Mouse (Mus musculus) kidney, adult 2 months (tissue): ENCODE data around the gene Mpp3. TPM values are rescaled to one million over a fixed set of nuclear protein-coding genes. Genes with fewer than 3 reads are reported as not detected.

Experiments used
- DNase-seq: peaks from one replicate; pipeline ENCODE4 v3.0.0; 2021
- H3K27ac ChIP-seq: fragments of 200-500 bp; 2 replicates; pipeline ENCODE4 v1.5.1; 2012; ENCODE audit warnings: low read depth, low read length, control low read depth, inconsistent platforms; ENCODE audit not compliant: insufficient read depth
- H3K27me3 ChIP-seq: fragments of 200-500 bp; replicated peaks from 2 replicates; pipeline ENCODE4 v1.6.1; 2012; ENCODE audit warnings: mild to moderate bottlenecking, moderate library complexity, low read length, inconsistent platforms; ENCODE audit not compliant: control insufficient read depth, insufficient read depth
- H3K36me3 ChIP-seq: fragments of 200-500 bp; 2 replicates; pipeline ENCODE4 v1.6.1; 2012; ENCODE audit warnings: mild to moderate bottlenecking, moderate library complexity, low read length, inconsistent platforms; ENCODE audit not compliant: control insufficient read depth, insufficient read depth
- H3K4me1 ChIP-seq: fragments of 200-500 bp; 2 replicates; pipeline ENCODE4 v1.6.1; 2011; ENCODE audit warnings: low read length; ENCODE audit not compliant: control insufficient read depth, insufficient read depth
- H3K4me3 ChIP-seq: fragments of 200-500 bp; 2 replicates; pipeline ENCODE4 v1.5.1; 2011; ENCODE audit warnings: mild to moderate bottlenecking, low read depth, low read length, control low read depth; ENCODE audit not compliant: insufficient read depth
- CTCF ChIP-seq: fragments of 200-500 bp; conservative IDR thresholded peaks from 2 replicates; pipeline ENCODE4 v1.5.1; 2011; ENCODE audit warnings: low read depth, mild to moderate bottlenecking, control low read depth, low read length, moderate library complexity, mixed read lengths; ENCODE audit not compliant: insufficient read depth, insufficient read length
- POLR2A ChIP-seq: fragments of 200-500 bp; IDR thresholded peaks from one replicate; pipeline ENCODE4 v1.6.1; 2011; ENCODE audit warnings: low read depth, low read length, control low read depth
- WGBS: fragments of 180-500 bp; shearing (Covaris S2); methylation state at CpG from one replicate; pipeline ENCODE4 v1.1.7; 2018; 5-methylcytosine and 5-hydroxymethylcytosine counted together
- polyA plus RNA-seq: library from polyadenylated mRNA; depleted of rRNA; stranded (reverse); fragments of >200 nt; gene quantifications from 2 replicates; pipeline ENCODE4 v1.2.3, GENCODE M21; 2012

The Mpp3 gene
- polyA plus RNA-seq, 1 experiment = 2.3 TPM

GRCm38 (mm10) chr11:102049875-102050482 lies 21.7 kb upstream of the Mpp3 start:
- 62% methylated on average over 14 of the region's 14 CpGs for WGBS
- no peak overlapping the region for H3K4me3 ChIP-seq
- peak overlapping the region; percentile 75; the same call in 1 of the 2 replicates for H3K27ac ChIP-seq
- no peaks in the 10 kb centered on the region for H3K27me3 ChIP-seq
- no peaks in the 10 kb centered on the region for H3K36me3 ChIP-seq
- TF ChIP-seq CTCF = no peak
- TF ChIP-seq POLR2A = no peak
- DNase-seq = peak; percentile 78
- H3K4me1 ChIP-seq = peaks cover 4% of the 10 kb centered on the region; the same call in 1 of the 2 replicates

- Histone ChIP-seq H3K36me3 (no peaks in the 10 kb centered on the region), H3K27me3 (no peaks in the 10 kb centered on the region), H3K4me3 (no peak overlapping the region), H3K4me1 (no peaks in the 10 kb centered on the region), H3K27ac (no peak overlapping the region)
- WGBS = 74% methylated on average over 9 of the region's 9 CpGs
- TF ChIP-seq POLR2A (no peak), CTCF (no peak)
- DNase-seq = no peak
Measured at GRCm38 (mm10) chr11:102046607-102047006, 18.3 kb upstream of the Mpp3 start.

- 58% methylated on average over 7 of the region's 7 CpGs for WGBS
- no peaks in the 10 kb centered on the region for H3K4me1 ChIP-seq
- TF ChIP-seq POLR2A (no peak), CTCF (no peak)
- H3K4me3 ChIP-seq = 0 out of 2 replicates have a peak overlapping the region, but pooled peaks have one; percentile 1
- no peaks in the 10 kb centered on the region for H3K27me3 ChIP-seq
- H3K36me3 ChIP-seq = no peaks in the 10 kb centered on the region
- peak; percentile 90 for DNase-seq
- H3K27ac ChIP-seq = peak overlapping the region; percentile 89
Measured at GRCm38 (mm10) chr11:102044691-102045212, 16.5 kb upstream of the Mpp3 start.

GRCm38 (mm10) chr11:102043381-102043780 lies 15.1 kb upstream of the Mpp3 start:
- DNase-seq = no peak
- TF ChIP-seq CTCF (no peak), POLR2A (no peak)
- no peaks in the 10 kb centered on the region for H3K36me3 ChIP-seq
- 75% methylated on average over 6 of the region's 6 CpGs for WGBS
- H3K27ac ChIP-seq = peak overlapping the region; percentile 62
- H3K27me3 ChIP-seq = no peaks in the 10 kb centered on the region
- peaks cover 3% of the 10 kb centered on the region; the same call in 1 of the 2 replicates for H3K4me1 ChIP-seq
- peak overlapping the region; percentile 52 for H3K4me3 ChIP-seq

GRCm38 (mm10) chr11:102042971-102043370 lies 14.7 kb upstream of the Mpp3 start:
- H3K4me3 ChIP-seq = peak overlapping the region; percentile 52
- H3K4me1 ChIP-seq = peaks cover 3% of the 10 kb centered on the region; the same call in 1 of the 2 replicates
- no peaks in the 10 kb centered on the region for H3K27me3 ChIP-seq
- peak overlapping the region; percentile 62 for H3K27ac ChIP-seq
- DNase-seq = no peak
- H3K36me3 ChIP-seq = no peaks in the 10 kb centered on the region
- no peak for TF ChIP-seq CTCF
- TF ChIP-seq POLR2A = no peak
- WGBS = 72% methylated on average over 14 of the region's 14 CpGs

- Histone ChIP-seq H3K27me3 (no peaks in the 10 kb centered on the region), H3K4me3 (peak within 1 kb of the TSS; percentile 80)
Measured at GRCm38 (mm10) chr11:102041350-102041949, 13.2 kb upstream of the Mpp3 start, which contains the start of gene Cd300lg. Gene Cd300lg, plus strand, starts transcription at chr11:102041509.

GRCm38 (mm10) chr11:102040646-102041045 lies 12.4 kb upstream of the Mpp3 start:
- H3K27ac ChIP-seq = no peak overlapping the region
- WGBS = 79% methylated on average over 4 of the region's 4 CpGs
- DNase-seq = no peak
- H3K4me1 ChIP-seq = peaks cover 3% of the 10 kb centered on the region; the same call in 1 of the 2 replicates
- no peak for TF ChIP-seq CTCF
- no peak for TF ChIP-seq POLR2A
- no peak overlapping the region for H3K4me3 ChIP-seq
- no peaks in the 10 kb centered on the region for H3K27me3 ChIP-seq
- no peaks in the 10 kb centered on the region for H3K36me3 ChIP-seq

More at GRCm38 (mm10) chr11:102041350-102041949, 13.2 kb upstream of the Mpp3 start, which contains the start of gene Cd300lg:
- Histone ChIP-seq H3K27ac (peak within 1 kb of the TSS; percentile 78), H3K4me1 (peaks cover 3% of the 10 kb centered on the region; the same call in 1 of the 2 replicates), H3K36me3 (no peaks in the 10 kb centered on the region)
- TF ChIP-seq POLR2A (peak; percentile 27), CTCF (no peak)
- peak; percentile 45 for DNase-seq
- WGBS = 66% methylated on average over 5 of the region's 5 CpGs
